Mouse (Mus musculus): ENCODE results near the gene Lemd2. TPM values are rescaled to one million over a fixed set of nuclear protein-coding genes. Genes with fewer than 3 reads are reported as not detected.

Gene Lemd2
- 19.0 and 30.0 TPM in 2 replicates for polyA plus RNA-seq (2016; fragmentation: Nextera tagmentation; extraction: Ambion mirVana)

GRCm38 (mm10) chr17:27204075-27204909 lies at the start of gene Lemd2:
Lemd2 (minus strand) TSS chr17:27204469.
- H3K27ac ChIP-seq, result peak within 1 kb of the TSS; percentile 97
- H3K4me1 ChIP-seq (replicated peaks), result peaks cover 44% of the 10 kb centered on the region
- peak within 1 kb of the TSS; percentile 93 for H3K4me3 ChIP-seq
- H3K9me3 ChIP-seq, result no peaks in the 10 kb centered on the region
- peak; percentile 93 for DNase-seq (ENCODE audit: low spot score)
- WGBS, result 4% methylated on average over 97 of the region's 97 CpGs
- H3K27me3 ChIP-seq (ENCODE audit: insufficient read depth, poor library complexity, severe bottlenecking), result peaks cover 4% of the 10 kb centered on the region; the same call in 1 of the 2 replicates
- H3K36me3 ChIP-seq, result peaks cover 33% of the 10 kb centered on the region

- no peak for DNase-seq (ENCODE audit: low spot score)
- Histone ChIP-seq H3K4me1 (replicated peaks) (peaks cover 19% of the 10 kb centered on the region), H3K36me3 (no peaks in the 10 kb centered on the region), H3K9me3 (no peaks in the 10 kb centered on the region), H3K27ac (no peak overlapping the region), H3K4me3 (no peak overlapping the region), H3K27me3 (ENCODE audit: insufficient read depth, poor library complexity, severe bottlenecking) (0 out of 2 replicates have a peak, but pooled peaks cover 1% of the 10 kb centered on the region)
- WGBS, result 82% methylated on average over 6 of the region's 6 CpGs
These were observed 46.9 kb upstream of the Lemd2 start for GRCm38 (mm10) chr17:27251150-27251549.

- H3K4me3 ChIP-seq, result no peak overlapping the region
- 25% methylated on average over 4 of the region's 4 CpGs for WGBS
- H3K9me3 ChIP-seq, result no peaks in the 10 kb centered on the region
- no peak for DNase-seq (ENCODE audit: low spot score)
- peaks cover 14% of the 10 kb centered on the region for H3K4me1 ChIP-seq (replicated peaks)
- no peaks in the 10 kb centered on the region for H3K36me3 ChIP-seq
- 0 out of 2 replicates have a peak, but pooled peaks cover 4% of the 10 kb centered on the region for H3K27me3 ChIP-seq (ENCODE audit: insufficient read depth, poor library complexity, severe bottlenecking)
- no peak overlapping the region for H3K27ac ChIP-seq
These were observed 46.2 kb upstream of the Lemd2 start for GRCm38 (mm10) chr17:27250461-27250860.

GRCm38 (mm10) chr17:27249073-27249472 lies 44.8 kb upstream of the Lemd2 start:
- peaks cover 8% of the 10 kb centered on the region for H3K4me1 ChIP-seq (replicated peaks)
- 75% methylated on average over 3 of the region's 3 CpGs for WGBS
- 0 out of 2 replicates have a peak, but pooled peaks cover 7% of the 10 kb centered on the region for H3K27me3 ChIP-seq (ENCODE audit: insufficient read depth, poor library complexity, severe bottlenecking)
- no peaks in the 10 kb centered on the region for H3K36me3 ChIP-seq
- H3K9me3 ChIP-seq, result no peaks in the 10 kb centered on the region
- no peak overlapping the region for H3K27ac ChIP-seq
- no peak for DNase-seq (ENCODE audit: low spot score)
- no peak overlapping the region for H3K4me3 ChIP-seq

- no peaks in the 10 kb centered on the region for H3K9me3 ChIP-seq
These were observed 43.6 kb upstream of the Lemd2 start for GRCm38 (mm10) chr17:27247680-27248386.

GRCm38 (mm10) chr17:27245851-27246381 lies 41.6 kb upstream of the Lemd2 start:
- 78% methylated on average over 10 of the region's 10 CpGs for WGBS
- Histone ChIP-seq H3K27me3 (ENCODE audit: insufficient read depth, poor library complexity, severe bottlenecking) (0 out of 2 replicates have a peak, but pooled peaks cover 7% of the 10 kb centered on the region), H3K4me1 (replicated peaks) (peaks cover 25% of the 10 kb centered on the region), H3K4me3 (no peak overlapping the region), H3K27ac (no peak overlapping the region), H3K9me3 (no peaks in the 10 kb centered on the region), H3K36me3 (no peaks in the 10 kb centered on the region)
- no peak for DNase-seq (ENCODE audit: low spot score)

More at GRCm38 (mm10) chr17:27247680-27248386, 43.6 kb upstream of the Lemd2 start:
- 0 out of 2 replicates have a peak, but pooled peaks cover 7% of the 10 kb centered on the region for H3K27me3 ChIP-seq (ENCODE audit: insufficient read depth, poor library complexity, severe bottlenecking)
- H3K27ac ChIP-seq, result no peak overlapping the region
- no peak overlapping the region for H3K4me3 ChIP-seq
- DNase-seq (ENCODE audit: low spot score), result no peak
- peaks cover 9% of the 10 kb centered on the region for H3K4me1 ChIP-seq (replicated peaks)
- WGBS, result 91% methylated on average over 6 of the region's 6 CpGs
- H3K36me3 ChIP-seq, result no peaks in the 10 kb centered on the region

GRCm38 (mm10) chr17:27244912-27245311 lies 40.6 kb upstream of the Lemd2 start:
- peaks cover 7% of the 10 kb centered on the region; the same call in 1 of the 2 replicates for H3K27me3 ChIP-seq (ENCODE audit: insufficient read depth, poor library complexity, severe bottlenecking)
- H3K4me1 ChIP-seq (replicated peaks), result peaks cover 23% of the 10 kb centered on the region
- no peaks in the 10 kb centered on the region for H3K36me3 ChIP-seq
- no peak overlapping the region for H3K4me3 ChIP-seq
- no peaks in the 10 kb centered on the region for H3K9me3 ChIP-seq
- WGBS, result 77% methylated on average over 4 of the region's 4 CpGs
- H3K27ac ChIP-seq, result no peak overlapping the region
- DNase-seq (ENCODE audit: low spot score), result no peak

GRCm38 (mm10) chr17:27242194-27243189 lies 38.2 kb upstream of the Lemd2 start:
- WGBS, result 78% methylated on average over 18 of the region's 18 CpGs
- DNase-seq (ENCODE audit: low spot score), result no peak
- no peak overlapping the region for H3K4me3 ChIP-seq
- H3K9me3 ChIP-seq, result no peaks in the 10 kb centered on the region
- H3K27me3 ChIP-seq (ENCODE audit: insufficient read depth, poor library complexity, severe bottlenecking), result peaks cover 7% of the 10 kb centered on the region; the same call in 1 of the 2 replicates
- H3K4me1 ChIP-seq (replicated peaks), result peaks cover 30% of the 10 kb centered on the region
- no peaks in the 10 kb centered on the region for H3K36me3 ChIP-seq
- no peak overlapping the region for H3K27ac ChIP-seq

- 46% methylated on average over 15 of the region's 15 CpGs for WGBS
- 0 out of 2 replicates have a peak overlapping the region, but pooled peaks have one; percentile 6 for H3K27ac ChIP-seq
These were observed 36.5 kb upstream of the Lemd2 start for GRCm38 (mm10) chr17:27240556-27241457.

GRCm38 (mm10) chr17:27239941-27240340 lies 35.7 kb upstream of the Lemd2 start:
- WGBS, result 87% methylated on average over 5 of the region's 5 CpGs
- no peak for DNase-seq (ENCODE audit: low spot score)
- Histone ChIP-seq H3K9me3 (no peaks in the 10 kb centered on the region), H3K27me3 (ENCODE audit: insufficient read depth, poor library complexity, severe bottlenecking) (peaks cover 2% of the 10 kb centered on the region; the same call in 1 of the 2 replicates), H3K4me3 (no peak overlapping the region), H3K36me3 (no peaks in the 10 kb centered on the region), H3K27ac (no peak overlapping the region), H3K4me1 (replicated peaks) (peaks cover 30% of the 10 kb centered on the region)

More at GRCm38 (mm10) chr17:27240556-27241457, 36.5 kb upstream of the Lemd2 start:
- Histone ChIP-seq H3K4me3 (no peak overlapping the region), H3K36me3 (no peaks in the 10 kb centered on the region), H3K9me3 (no peaks in the 10 kb centered on the region), H3K4me1 (replicated peaks) (peaks cover 30% of the 10 kb centered on the region), H3K27me3 (ENCODE audit: insufficient read depth, poor library complexity, severe bottlenecking) (peaks cover 3% of the 10 kb centered on the region; the same call in 1 of the 2 replicates)
- no peak for DNase-seq (ENCODE audit: low spot score)

GRCm38 (mm10) chr17:27238637-27239036 lies 34.4 kb upstream of the Lemd2 start:
- H3K27me3 ChIP-seq (ENCODE audit: insufficient read depth, poor library complexity, severe bottlenecking), result no peaks in the 10 kb centered on the region; the same call in 1 of the 2 replicates
- 48% methylated on average over 8 of the region's 8 CpGs for WGBS
- H3K9me3 ChIP-seq, result no peaks in the 10 kb centered on the region
- H3K27ac ChIP-seq, result no peak overlapping the region
- peaks cover 30% of the 10 kb centered on the region for H3K4me1 ChIP-seq (replicated peaks)
- no peak for DNase-seq (ENCODE audit: low spot score)
- H3K4me3 ChIP-seq, result no peak overlapping the region
- no peaks in the 10 kb centered on the region for H3K36me3 ChIP-seq

Data from hindbrain, embryonic 10.5 days (tissue).